Comparison of ENCODE assay signal across 10 mouse cellular contexts in genomic region chr6:127105107-127105506, GRCm38 (mm10). TPM values are rescaled to one million over a fixed set of nuclear protein-coding genes. Genes with fewer than 3 reads are reported as not detected.
DNase-seq lines count a peak whose midpoint lies in the region; ATAC-seq and TF ChIP-seq lines count a peak whose summit lies in the region.
"Had no signal": no experiment of that assay in that cellular context is flagged by ENCODE, and none has a peak within 500 bp of the region (broad histone marks: within the 10 kb centered on the region; RNA-seq: fewer than 3 reads in every experiment).

No protein-coding gene starts in this region.

- H3K4me2 ChIP-seq in liver, embryonic 11.5 days, result no peak overlapping the region
- H3K4me2 ChIP-seq: heart, embryonic 15.5 days had no signal

- 80% methylated on average over 6 of the region's 6 CpGs for WGBS in liver, adult 2 months
- WGBS in liver, embryonic 11.5 days, result 59% methylated on average over 6 of the region's 6 CpGs
- WGBS in olfactory bulb, adult 2 months, result 68% methylated on average over 6 of the region's 6 CpGs

- no peak overlapping the region for H3K9ac ChIP-seq in liver, adult 2 months (ENCODE audit: low read depth, low read length)
- H3K9ac ChIP-seq in liver, embryonic 11.5 days (ENCODE audit: low read depth, low read length), result no peak overlapping the region
- H3K9ac ChIP-seq: heart, embryonic 15.5 days had no signal

- peak; percentile 45 to 68 for DNase-seq in cerebellum, postnatal 4 days (ENCODE audit: low spot score in 2 of 2)
- no peak for DNase-seq in cerebellum, adult 9-10 months
- DNase-seq in liver, adult 2 months (ENCODE audit: extremely low read depth, low read depth, low spot score), result no peak
- DNase-seq in liver, embryonic 11.5 days (ENCODE audit: low spot score), result no peak
- peak; percentile 72 for DNase-seq in R1 (ENCODE audit: low read depth, low spot score)
- DNase-seq in gastrocnemius, adult 8-10 months (ENCODE audit: low spot score in 2 of 2), result peak; percentile 50 to 55
- no peak for DNase-seq in ovary, postnatal 14 days (ENCODE audit: low spot score)

- peaks cover 11% of the 10 kb centered on the region; the same call in 1 of the 2 replicates for H3K4me1 ChIP-seq in liver, adult 2 months (ENCODE audit: control insufficient read depth, insufficient read depth, low read length)
- H3K4me1 ChIP-seq in liver, embryonic 11.5 days (replicated peaks; ENCODE audit: control insufficient read depth, insufficient read depth, low read length), result no peaks in the 10 kb centered on the region
- peaks cover 2% of the 10 kb centered on the region; the same call in 1 of the 2 replicates for H3K4me1 ChIP-seq in olfactory bulb, adult 2 months (ENCODE audit: control insufficient read depth, insufficient read depth, low read length)

- no peaks in the 10 kb centered on the region for H3K9me3 ChIP-seq in liver, embryonic 11.5 days (ENCODE audit: control insufficient read depth, low read length)
- H3K9me3 ChIP-seq: heart, embryonic 15.5 days had no signal

- ATAC-seq in liver, embryonic 11.5 days (replicated peaks; ENCODE audit: low FRiP score), result no peak

- no peak overlapping the region for H3K27ac ChIP-seq in liver, adult 2 months (replicated peaks; ENCODE audit: insufficient read depth, low read depth, low read length)
- H3K27ac ChIP-seq in liver, embryonic 11.5 days (ENCODE audit: low read depth, low read length), result no peak overlapping the region
- H3K27ac ChIP-seq in olfactory bulb, adult 2 months (ENCODE audit: insufficient read depth, low read depth, low read length), result no peak overlapping the region
- H3K27ac ChIP-seq: heart, embryonic 15.5 days had no signal

- peaks cover 15% of the 10 kb centered on the region for H3K36me3 ChIP-seq in liver, adult 2 months (ENCODE audit: control insufficient read depth, insufficient read depth, low read length)
- H3K36me3 ChIP-seq in liver, embryonic 11.5 days (ENCODE audit: control insufficient read depth, insufficient read depth, low read length), result no peaks in the 10 kb centered on the region
- H3K36me3 ChIP-seq: heart, embryonic 15.5 days had no signal

- TF ChIP-seq POLR2A in liver, adult 2 months (IDR thresholded peaks at IDR 0.05; ENCODE audit: extremely low read depth, insufficient read depth, low read length), result no peak
- TF ChIP-seq POLR2A in olfactory bulb, adult 2 months (IDR thresholded peaks at IDR 0.05; ENCODE audit: insufficient read depth, low read depth, low read length), result no peak

- peaks cover 5% of the 10 kb centered on the region; the same call in 1 of the 2 replicates for H3K79me2 ChIP-seq in liver, adult 2 months (ENCODE audit: control insufficient read depth, insufficient read depth, low read length)

- no peak overlapping the region for H3K4me3 ChIP-seq in liver, adult 2 months (ENCODE audit: insufficient read depth, low read depth, low read length)
- H3K4me3 ChIP-seq in liver, embryonic 11.5 days (ENCODE audit: low read depth, low read length), result no peak overlapping the region
- H3K4me3 ChIP-seq in olfactory bulb, adult 2 months (ENCODE audit: insufficient read depth, low read depth, low read length), result no peak overlapping the region
- H3K4me3 ChIP-seq: heart, embryonic 15.5 days had no signal

- H3K27me3 ChIP-seq in liver, adult 2 months (ENCODE audit: control insufficient read depth, insufficient read depth, low read length), result no peaks in the 10 kb centered on the region
- 0 out of 2 replicates have a peak, but pooled peaks cover under 1% of the 10 kb centered on the region for H3K27me3 ChIP-seq in liver, embryonic 11.5 days (replicated peaks; ENCODE audit: control insufficient read depth, insufficient read depth, low read length)
- H3K27me3 ChIP-seq: heart, embryonic 15.5 days had no signal

- peak; percentile 59; the same call in 1 of the 2 replicates for TF ChIP-seq CTCF in liver, adult 2 months (IDR thresholded peaks at IDR 0.05; ENCODE audit: low read depth, low read length)
- peak; percentile 48; the same call in 1 of the 2 replicates for TF ChIP-seq CTCF in olfactory bulb, adult 2 months (IDR thresholded peaks at IDR 0.05; ENCODE audit: insufficient read depth, low read depth, low read length)

RNA-seq across cellular contexts. Expression of gene Tigar, which starts 4.2 kb away (rescaled TPM):
- total RNA-seq in liver, adult 2 months (2014; rRNA removed), result 2.3 and 2.4 TPM in 2 replicates
- 3.8 and 4.2 TPM in 2 replicates for polyA plus RNA-seq in liver, adult 2 months (2012; rRNA removed)
- polyA plus RNA-seq in liver, embryonic 11.5 days (2014; fragmentation: Nextera tagmentation; extraction: Ambion mirVana), result 2.2 and 2.5 TPM in 2 replicates
- 100 to 1,000 TPM; 119 to 144 (median 138) TPM for total RNA-seq in gastrocnemius, adult 8-10 months (2022)
- polyA plus RNA-seq in olfactory bulb, adult 2 months (2012; ENCODE audit: insufficient read depth, insufficient read length, low replicate concordance, missing spikeins), result not detected in 2 replicates

RNA-seq across cellular contexts. Expression of gene Fgf23, which starts 32.4 kb away (rescaled TPM):
- not detected in 2 replicates for total RNA-seq in liver, adult 2 months (2014; rRNA removed)
- polyA plus RNA-seq in liver, adult 2 months (2012; rRNA removed), result not detected in 2 replicates
- 0.13 and 0.30 TPM in 2 replicates for polyA plus RNA-seq in liver, embryonic 11.5 days (2014; fragmentation: Nextera tagmentation; extraction: Ambion mirVana)
- total RNA-seq in gastrocnemius, adult 8-10 months (2022), result not detected
- not detected in 2 replicates for polyA plus RNA-seq in olfactory bulb, adult 2 months (2012; ENCODE audit: insufficient read depth, insufficient read length, low replicate concordance, missing spikeins)
- polyA plus RNA-seq: stomach, embryonic 16.5 days had no signal

RNA-seq across cellular contexts. Expression of gene Ccnd2, which starts 46.9 kb away (rescaled TPM):
- total RNA-seq in liver, adult 2 months (2014; rRNA removed), result 5.3 and 6.0 TPM in 2 replicates
- polyA plus RNA-seq in liver, adult 2 months (2012; rRNA removed), result 2.4 and 5.0 TPM in 2 replicates
- polyA plus RNA-seq in liver, embryonic 11.5 days (2014; fragmentation: Nextera tagmentation; extraction: Ambion mirVana), result 273 and 275 TPM in 2 replicates
- 10 to 100 TPM in 2 of 4 experiments, 1 to 10 TPM in 2; 5.0 to 16.2 (median 9.6) TPM for total RNA-seq in gastrocnemius, adult 8-10 months (2022)
- 47.9 TPM in 1 of 2 replicates, not detected in the other for polyA plus RNA-seq in olfactory bulb, adult 2 months (2012; ENCODE audit: insufficient read depth, insufficient read length, low replicate concordance, missing spikeins)

Comparison
In these comparisons a context has a peak if more than half of its experiments do, and no peak if none do; other contexts are left out.
1. DNase-seq: peak in cerebellum, postnatal 4 days (2 of 2), R1 (single experiment) and gastrocnemius, adult 8-10 months (2 of 2); none in cerebellum, adult 9-10 months (single experiment), liver, adult 2 months (single experiment), liver, embryonic 11.5 days (single experiment) and ovary, postnatal 14 days (single experiment).